Mouse (Mus musculus) frontal cortex, adult (tissue): Measurements from ENCODE around the gene Chrne.

Source experiments
- ATAC-seq: cut with Nextera tagmentation; 2 replicates; pipeline ENCODE4 v1.9.2; 2017; ENCODE audit warnings: mild to moderate bottlenecking, moderate library complexity, mixed read lengths; ENCODE audit not compliant: low TSS enrichment

Chrne gene

GRCm38 (mm10) chr11:70628431-70628830 is 9.4 kb upstream of the Chrne start:
- no peak for ATAC-seq

GRCm38 (mm10) chr11:70626877-70627276 is 7.9 kb upstream of the Chrne start:
- ATAC-seq = no peak

GRCm38 (mm10) chr11:70625473-70625872 is 6.5 kb upstream of the Chrne start:
- no peak for ATAC-seq

- ATAC-seq = no peak
Measured at GRCm38 (mm10) chr11:70623053-70623742, 4.2 kb upstream of the Chrne start.

GRCm38 (mm10) chr11:70621972-70622814 is 3.2 kb upstream of the Chrne start:
- no peak for ATAC-seq

- ATAC-seq = no peak
Measured at GRCm38 (mm10) chr11:70615516-70616093, 3.4 kb downstream of the Chrne start, which contains the start of gene 4930544D05Rik. Gene 4930544D05Rik (plus strand): TSS chr11:70615848.

- ATAC-seq = peak; percentile 70; the same call in 1 of the 2 replicates
Measured at GRCm38 (mm10) chr11:70615074-70615473, 3.9 kb downstream of the Chrne start.

GRCm38 (mm10) chr11:70612505-70612904 is 6.5 kb downstream of the Chrne start:
- ATAC-seq = no peak

- ATAC-seq = no peak
Measured at GRCm38 (mm10) chr11:70610752-70611151, 8.3 kb downstream of the Chrne start.

GRCm38 (mm10) chr11:70608381-70609066 is 10.5 kb downstream of the Chrne start:
- ATAC-seq = no peak

- no peak for ATAC-seq
Measured at GRCm38 (mm10) chr11:70607611-70608010, 11.4 kb downstream of the Chrne start.

GRCm38 (mm10) chr11:70606717-70607116 is 12.3 kb downstream of the Chrne start:
- no peak for ATAC-seq

GRCm38 (mm10) chr11:70605024-70605566 is 13.9 kb downstream of the Chrne start:
- ATAC-seq = no peak

GRCm38 (mm10) chr11:70598451-70598953 is 20.5 kb downstream of the Chrne start:
- ATAC-seq = no peak

GRCm38 (mm10) chr11:70597301-70597700 is 21.7 kb downstream of the Chrne start:
- no peak for ATAC-seq

- peak; percentile 62; the same call in 1 of the 2 replicates for ATAC-seq
Measured at GRCm38 (mm10) chr11:70596094-70596493, 22.9 kb downstream of the Chrne start.

GRCm38 (mm10) chr11:70595638-70596037 is 23.4 kb downstream of the Chrne start:
- ATAC-seq = no peak

- no peak for ATAC-seq
Measured at GRCm38 (mm10) chr11:70594253-70594989, 24.6 kb downstream of the Chrne start.

- ATAC-seq = no peak
Measured at GRCm38 (mm10) chr11:70591733-70592132, 27.3 kb downstream of the Chrne start.

- ATAC-seq = no peak
Measured at GRCm38 (mm10) chr11:70586954-70587353, 32.1 kb downstream of the Chrne start.

- ATAC-seq = peak; percentile 56; the same call in 1 of the 2 replicates
Measured at GRCm38 (mm10) chr11:70586261-70586660, 32.8 kb downstream of the Chrne start.
